Mouse (Mus musculus) lung, embryonic 14.5 days (tissue): ENCODE data around the gene Megf11. TPM values are rescaled to one million over a fixed set of nuclear protein-coding genes. Genes with fewer than 3 reads are reported as not detected.
A peak's percentile ranks its signal among the peaks of the same experiment; 100 is the strongest.
"Not testable (repeated sequence)": the region's sequence is repeated elsewhere in the genome, so short reads cannot be mapped to it uniquely, and the experiment has no call there.

Experiments used
- ATAC-seq: fragments of 200-750 bp; cut with Nextera tagmentation; 2 replicates; pipeline ENCODE4 v1.8.0; 2017; ENCODE audit warnings: mild to moderate bottlenecking, moderate TSS enrichment, moderate library complexity; ENCODE audit not compliant: insufficient read depth
- DNase-seq: peaks from one replicate; pipeline ENCODE4 v3.0.0-alpha.2; 2015
- H3K27ac ChIP-seq: fragments of 300-500 bp; sonication (generic); 2 replicates; pipeline ENCODE4 v1.5.1; 2014; ENCODE audit warnings: low read depth, mild to moderate bottlenecking, moderate library complexity
- H3K27me3 ChIP-seq: fragments of 300-500 bp; sonication (generic); 2 replicates; pipeline ENCODE4 v1.6.1; 2014; ENCODE audit warnings: low read length, control low read depth; ENCODE audit not compliant: insufficient read depth
- H3K36me3 ChIP-seq: fragments of 300-500 bp; sonication (generic); 2 replicates; pipeline ENCODE4 v1.6.1; 2014; ENCODE audit warnings: control low read depth; ENCODE audit not compliant: insufficient read depth
- H3K4me1 ChIP-seq: fragments of 300-500 bp; sonication (generic); 2 replicates; pipeline ENCODE4 v1.6.1; 2014; ENCODE audit warnings: antibody characterized with exemption, control low read depth; ENCODE audit not compliant: insufficient read depth
- H3K4me2 ChIP-seq: fragments of 300-500 bp; sonication (generic); 2 replicates; pipeline ENCODE4 v1.6.1; 2014; ENCODE audit warnings: mild to moderate bottlenecking
- H3K4me3 ChIP-seq: fragments of 300-500 bp; sonication (generic); 2 replicates; pipeline ENCODE4 v1.5.1; 2014; ENCODE audit warnings: low read depth, low read length
- H3K9ac ChIP-seq: fragments of 300-500 bp; sonication (generic); 2 replicates; pipeline ENCODE4 v1.6.1; 2014
- H3K9me3 ChIP-seq: fragments of 300-500 bp; sonication (generic); 2 replicates; pipeline ENCODE4 v1.6.1; 2016; ENCODE audit warnings: low read depth, low read length, control low read depth
- CTCF ChIP-seq: IDR thresholded peaks from 2 replicates; pipeline ENCODE4 v1.5.1; 2016; ENCODE audit warnings: antibody characterized with exemption, low read depth
- WGBS: fragments of 180-500 bp; shearing (Covaris S2); extraction: QIAGEN DNeasy Blood & Tissue Kit; methylation state at CpG from one replicate; pipeline ENCODE4 v1.1.7; 2014; 5-methylcytosine and 5-hydroxymethylcytosine counted together
- polyA plus RNA-seq: library from polyadenylated mRNA; unstranded; fragments of >200 nt; fragmentation: Nextera tagmentation; extraction: Ambion mirVana; gene quantifications from 2 replicates; pipeline ENCODE4 v1.2.1, GENCODE M21; 2014

Gene Megf11
- polyA plus RNA-seq, 1 experiment from 2014 or later, result 1.6 TPM

DNA sequence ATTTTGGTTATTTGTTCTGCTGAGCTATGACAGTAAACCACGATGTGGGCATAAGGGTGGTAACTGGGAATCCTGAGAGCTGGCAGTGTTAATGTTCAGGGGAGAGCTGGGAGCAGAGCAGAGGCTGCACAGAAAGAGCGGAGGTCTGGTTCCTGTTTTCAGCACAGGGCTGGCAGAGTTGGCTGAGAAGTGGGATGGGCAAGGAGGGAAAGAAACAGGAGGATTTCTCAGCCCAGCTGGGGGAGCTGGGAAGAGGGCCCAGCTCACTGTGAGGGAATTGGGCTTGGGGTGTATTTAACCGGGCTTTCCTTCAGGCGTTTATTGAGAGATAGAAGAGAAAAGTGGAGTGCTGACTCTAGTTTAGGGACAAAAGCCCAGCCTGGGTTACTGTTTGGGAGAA lies 88.3 kb downstream of the Megf11 start:
- ATAC-seq (no peak), DNase-seq (no peak)
- no peak for TF ChIP-seq CTCF
- no peak overlapping the region for H3K4me2 ChIP-seq
- no peak overlapping the region for H3K9ac ChIP-seq
- no peaks in the 10 kb centered on the region for H3K9me3 ChIP-seq
- no peaks in the 10 kb centered on the region; the same call in 1 of the 2 replicates for H3K27me3 ChIP-seq
- H3K36me3 ChIP-seq, result no peaks in the 10 kb centered on the region
- no peaks in the 10 kb centered on the region for H3K4me1 ChIP-seq
- no peak overlapping the region for H3K27ac ChIP-seq
- 48% methylated on average over 4 of the region's 4 CpGs for WGBS
- H3K4me3 ChIP-seq, result no peak overlapping the region

DNA sequence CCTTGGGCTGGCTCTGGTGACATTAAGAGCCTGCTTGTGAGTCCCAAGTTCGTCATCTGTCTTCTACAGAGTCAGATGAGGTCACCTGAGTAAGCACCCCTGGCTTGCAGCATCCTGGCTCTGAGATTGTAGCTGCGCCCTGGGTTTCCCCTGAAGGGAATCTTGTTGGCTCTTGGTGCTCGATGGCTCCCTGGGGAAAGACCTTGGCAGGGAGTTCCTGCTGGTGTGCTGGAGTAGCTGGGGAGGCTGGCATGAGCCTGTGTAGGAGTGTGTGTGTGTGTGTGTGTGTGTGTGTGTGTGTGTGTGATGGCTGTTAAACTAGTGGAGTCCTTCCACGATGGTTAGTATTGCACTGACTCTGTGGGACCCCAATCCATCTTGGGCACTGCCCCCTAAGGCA lies 88.7 kb downstream of the Megf11 start:
- no peaks in the 10 kb centered on the region for H3K9me3 ChIP-seq
- ATAC-seq (no peak), DNase-seq (no peak)
- H3K4me2 ChIP-seq, result no peak overlapping the region
- H3K27ac ChIP-seq, result no peak overlapping the region
- 40% methylated on average over 4 of the region's 4 CpGs for WGBS
- TF ChIP-seq CTCF, result no peak
- H3K27me3 ChIP-seq, result no peaks in the 10 kb centered on the region; the same call in 1 of the 2 replicates
- no peak overlapping the region for H3K4me3 ChIP-seq
- no peaks in the 10 kb centered on the region for H3K36me3 ChIP-seq
- no peak overlapping the region for H3K9ac ChIP-seq
- H3K4me1 ChIP-seq, result no peaks in the 10 kb centered on the region

DNA sequence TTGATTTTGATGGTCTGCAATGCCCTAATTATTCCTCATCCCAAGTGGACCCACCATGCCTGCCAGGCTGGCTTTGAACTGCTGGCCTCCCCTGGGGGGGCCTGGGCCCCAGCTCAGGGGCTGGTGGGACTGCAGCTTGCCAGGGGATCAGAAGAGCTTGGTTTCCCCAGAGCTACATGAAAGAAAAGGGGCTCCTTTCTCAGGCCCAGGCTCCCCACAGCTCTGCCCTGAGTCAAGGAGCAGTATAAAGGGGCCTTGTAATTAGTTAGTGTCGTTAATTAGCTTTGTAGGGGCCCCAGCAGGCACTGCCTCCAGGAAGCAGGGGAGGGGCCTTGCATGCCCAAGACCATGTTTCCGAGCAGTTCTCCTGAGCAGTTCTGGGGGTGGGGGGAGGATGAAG lies 90.5 kb downstream of the Megf11 start:
- H3K4me1 ChIP-seq, result no peaks in the 10 kb centered on the region
- ATAC-seq (no peak), DNase-seq (no peak)
- no peak overlapping the region for H3K27ac ChIP-seq
- H3K9me3 ChIP-seq, result no peaks in the 10 kb centered on the region
- H3K4me3 ChIP-seq, result no peak overlapping the region
- no peak overlapping the region for H3K9ac ChIP-seq
- no peak overlapping the region for H3K4me2 ChIP-seq
- TF ChIP-seq CTCF, result no peak
- no peaks in the 10 kb centered on the region for H3K36me3 ChIP-seq
- no peaks in the 10 kb centered on the region; the same call in 1 of the 2 replicates for H3K27me3 ChIP-seq
- WGBS, result 34% methylated on average over 2 of the region's 2 CpGs

DNA sequence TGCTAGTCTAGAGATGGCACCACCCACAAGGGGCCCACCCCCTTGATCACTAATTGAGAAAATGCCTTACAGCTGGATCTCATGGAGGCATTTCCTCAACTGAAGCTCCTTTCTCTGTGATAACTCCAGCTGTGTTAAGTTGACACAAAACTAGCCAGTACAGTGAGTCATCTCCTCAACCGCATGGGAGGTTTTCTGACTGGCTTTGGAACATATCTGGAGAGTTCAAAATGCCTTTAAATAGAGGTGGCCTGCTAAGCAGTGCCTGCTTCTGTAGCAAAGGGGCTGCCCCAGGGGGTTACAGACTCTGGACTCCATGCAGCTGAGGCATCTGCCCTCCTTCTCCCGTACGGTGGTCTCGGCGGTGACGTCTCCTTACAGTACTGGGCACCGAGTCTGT lies 92.0 kb downstream of the Megf11 start:
- not testable (repeated sequence) for H3K36me3 ChIP-seq, H3K4me1 ChIP-seq, DNase-seq, H3K27me3 ChIP-seq, H3K27ac ChIP-seq, H3K4me3 ChIP-seq, H3K4me2 ChIP-seq, H3K9ac ChIP-seq, ATAC-seq, H3K9me3 ChIP-seq
- 76% methylated on average over 7 of the region's 7 CpGs for WGBS

DNA sequence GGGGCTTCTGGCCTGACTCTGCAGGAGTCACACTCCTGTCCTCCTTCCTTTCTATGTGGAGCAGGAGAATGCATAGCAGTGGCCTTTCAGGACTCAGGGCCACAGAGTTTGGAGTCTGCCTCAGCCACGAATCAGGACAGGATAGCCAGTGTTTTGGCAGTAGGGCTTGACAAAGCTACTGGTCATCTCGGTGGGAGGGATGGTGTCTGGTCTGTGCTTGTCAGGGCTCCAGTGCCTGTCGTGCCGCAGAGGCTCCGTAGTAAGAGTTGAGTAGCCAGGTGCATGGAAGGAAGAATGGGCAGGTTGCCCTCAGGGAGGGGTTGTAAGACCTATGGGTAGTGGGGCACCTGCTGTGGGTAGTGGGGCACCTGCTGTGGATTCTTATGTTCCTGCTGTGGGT lies 96.7 kb downstream of the Megf11 start:
- no peak overlapping the region for H3K9ac ChIP-seq
- no peaks in the 10 kb centered on the region for H3K36me3 ChIP-seq
- no peaks in the 10 kb centered on the region for H3K9me3 ChIP-seq
- H3K27ac ChIP-seq, result no peak overlapping the region
- 76% methylated on average over 5 of the region's 5 CpGs for WGBS
- DNase-seq, result no peak
- no peak overlapping the region for H3K4me2 ChIP-seq
- H3K4me3 ChIP-seq, result no peak overlapping the region
- ATAC-seq, result no peak
- no peaks in the 10 kb centered on the region for H3K27me3 ChIP-seq
- TF ChIP-seq CTCF, result no peak
- no peaks in the 10 kb centered on the region for H3K4me1 ChIP-seq

DNA sequence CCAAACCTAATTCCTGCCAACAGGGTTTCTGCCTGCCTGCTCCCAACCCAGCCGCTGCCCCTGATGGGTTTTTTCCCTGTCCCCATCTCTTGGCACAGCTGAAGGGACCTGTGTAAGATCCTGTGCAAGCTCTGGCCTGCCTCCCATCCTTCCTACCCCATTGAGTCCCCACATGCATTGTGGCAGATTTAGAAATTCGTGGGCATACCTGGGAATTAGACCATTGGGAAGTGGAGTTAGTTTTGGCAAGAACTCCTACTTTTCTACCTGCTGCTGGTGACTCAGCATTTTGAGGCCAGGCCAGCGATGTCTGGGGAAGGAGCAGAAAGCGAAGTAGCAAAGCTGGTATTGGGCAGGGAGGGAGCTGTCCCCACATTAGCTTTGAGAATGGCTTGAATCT lies 102.0 kb downstream of the Megf11 start:
- TF ChIP-seq CTCF, result no peak
- Histone ChIP-seq H3K9me3 (no peaks in the 10 kb centered on the region), H3K27me3 (no peaks in the 10 kb centered on the region), H3K27ac (no peak overlapping the region), H3K4me1 (no peaks in the 10 kb centered on the region), H3K9ac (no peak overlapping the region), H3K4me2 (no peak overlapping the region), H3K4me3 (no peak overlapping the region), H3K36me3 (no peaks in the 10 kb centered on the region)
- WGBS, result 54% methylated on average over 4 of the region's 4 CpGs
- DNase-seq (no peak), ATAC-seq (no peak)

DNA sequence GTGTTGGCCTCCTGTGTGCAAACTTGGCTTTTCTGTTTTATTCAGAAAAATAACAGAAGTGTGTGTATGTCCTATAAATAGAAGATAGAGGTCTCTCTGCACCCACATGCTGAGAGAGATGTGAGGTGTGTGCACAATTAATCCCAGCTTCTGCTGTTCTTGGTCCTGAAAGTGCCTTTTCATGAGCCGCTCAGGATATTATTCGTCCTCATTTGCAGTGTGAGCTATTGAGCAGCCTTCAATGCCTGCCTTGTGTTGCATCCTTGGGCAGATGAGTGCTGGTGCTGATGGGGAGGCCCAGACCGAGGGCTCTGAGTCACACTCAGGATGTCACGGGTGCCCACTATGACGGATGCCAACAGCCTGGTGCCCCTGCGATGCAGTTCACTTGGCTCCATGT lies 109.2 kb downstream of the Megf11 start:
- ATAC-seq (no peak), DNase-seq (no peak)
- Histone ChIP-seq H3K9me3 (no peaks in the 10 kb centered on the region), H3K27ac (no peak overlapping the region), H3K4me2 (no peak overlapping the region), H3K27me3 (no peaks in the 10 kb centered on the region), H3K4me3 (no peak overlapping the region), H3K9ac (no peak overlapping the region), H3K4me1 (no peaks in the 10 kb centered on the region), H3K36me3 (no peaks in the 10 kb centered on the region)
- 79% methylated on average over 6 of the region's 6 CpGs for WGBS
- no peak for TF ChIP-seq CTCF

DNA sequence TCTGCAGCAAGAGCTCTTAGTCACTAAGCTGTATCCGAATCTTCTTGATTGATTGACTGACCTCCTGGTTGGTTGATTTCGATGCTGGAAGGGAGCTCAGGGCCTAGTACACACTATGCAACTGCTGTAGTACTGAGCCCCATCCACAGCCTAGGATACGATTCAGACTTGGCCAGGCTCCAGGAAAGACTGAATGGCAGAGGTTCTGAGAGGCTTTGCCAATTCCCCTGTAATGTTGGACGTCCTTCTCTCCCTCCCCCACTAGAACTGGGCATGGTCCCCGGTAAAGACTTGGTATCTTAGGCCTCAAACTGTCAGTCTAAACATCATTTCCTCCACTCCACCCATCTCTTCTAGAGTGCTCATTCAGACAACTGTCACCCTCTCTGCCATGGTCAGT lies 113.5 kb downstream of the Megf11 start:
- 39% methylated on average over 5 of the region's 5 CpGs for WGBS
- no peak overlapping the region for H3K9ac ChIP-seq

More for the DNA sequence above, 113.5 kb downstream of the Megf11 start:
- Histone ChIP-seq H3K4me2 (no peak overlapping the region), H3K4me3 (no peak overlapping the region), H3K4me1 (no peaks in the 10 kb centered on the region), H3K9me3 (no peaks in the 10 kb centered on the region), H3K27me3 (no peaks in the 10 kb centered on the region), H3K36me3 (no peaks in the 10 kb centered on the region), H3K27ac (no peak overlapping the region)
- DNase-seq (peak; percentile 56), ATAC-seq (no peak)
- TF ChIP-seq CTCF, result no peak
